Mouse (Mus musculus) WW6 (cell line): ENCODE results near the gene Tmem9.

ENCODE experiments used
- DNase-seq: peaks from one replicate; pipeline ENCODE4 v3.0.0-alpha.2; 2013; ENCODE audit warnings: low read depth, low spot score

Tmem9 gene

DNA sequence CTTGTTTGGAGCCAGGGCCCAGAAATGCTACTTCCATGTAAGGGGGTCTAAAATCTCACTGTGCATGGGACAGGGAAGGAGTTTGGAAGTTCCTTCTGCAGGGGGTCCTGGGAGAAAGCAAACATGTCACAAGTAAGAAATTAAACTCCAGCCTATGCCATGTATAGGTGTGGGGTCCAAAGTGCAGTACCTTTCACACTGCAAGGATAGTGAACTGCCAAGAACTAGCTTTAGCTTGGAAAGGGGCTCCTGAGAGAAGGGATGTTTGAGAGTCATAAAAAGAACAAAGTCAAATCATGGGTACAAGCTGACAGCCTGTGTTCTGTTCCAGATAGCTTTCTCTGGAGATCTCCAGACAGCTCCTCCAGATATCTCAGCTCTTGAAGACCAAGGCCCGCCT lies 73.2 kb downstream of the Tmem9 start:
- no peak for DNase-seq
